Mouse (Mus musculus): Measurements from ENCODE around the gene Rimkla.
A peak's percentile ranks its signal among the peaks of the same experiment; 100 is the strongest.

The Rimkla gene

DNA sequence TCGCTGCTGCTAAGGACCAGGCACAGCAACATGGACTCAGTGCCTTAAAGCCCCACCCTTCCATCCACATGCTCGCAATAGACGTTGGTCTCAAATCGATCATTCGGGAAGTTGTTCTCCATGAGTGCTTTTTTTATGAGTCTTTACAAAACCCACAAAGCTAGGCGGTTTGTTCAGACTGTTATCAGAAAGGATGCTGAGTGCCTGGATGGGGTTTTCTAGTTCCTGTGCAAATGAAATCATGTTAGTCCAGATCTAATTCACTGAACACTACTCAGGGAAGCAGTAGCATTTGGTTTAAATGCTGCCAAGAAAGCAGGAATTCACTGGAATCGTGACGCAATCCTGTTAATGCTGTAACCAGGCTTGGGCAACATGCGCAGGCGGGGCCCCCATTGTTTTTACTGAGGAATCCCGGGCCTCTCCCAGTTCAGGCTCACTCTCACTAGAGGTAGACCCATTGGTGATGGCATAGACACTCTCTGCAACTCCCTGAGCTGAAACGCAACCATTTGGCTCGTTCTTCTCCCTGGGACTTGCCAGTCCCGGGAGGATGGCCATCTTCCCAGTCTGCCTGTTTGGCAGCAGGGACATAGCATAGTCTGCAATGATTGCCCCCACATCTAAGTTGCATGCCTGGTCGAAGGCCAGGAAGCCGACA, 24.6 kb downstream of the Rimkla start:
- DNase-seq (ENCODE audit: low spot score in 2 of 2): no peak

DNA sequence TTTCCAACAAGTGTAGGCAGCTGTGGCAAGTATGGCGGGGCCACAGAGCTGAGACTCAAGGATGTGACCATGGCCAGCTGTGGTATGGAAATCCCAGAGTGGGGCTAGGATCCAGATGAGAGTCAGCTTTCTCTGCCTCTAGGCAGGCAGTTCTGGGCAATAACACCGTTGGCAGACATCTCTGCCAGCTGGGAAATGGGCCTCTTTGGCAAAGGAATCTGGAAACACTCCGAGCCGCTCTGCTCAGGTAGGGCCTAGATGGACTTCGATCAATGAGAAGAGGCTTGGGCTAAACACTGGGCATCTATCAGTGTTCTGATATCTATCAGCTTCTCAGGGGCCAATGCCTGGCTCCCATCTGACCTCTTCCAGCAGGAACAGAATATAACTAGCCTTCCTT, 26.6 kb downstream of the Rimkla start:
- DNase-seq (ENCODE audit: low spot score in 2 of 2): no peak

DNA sequence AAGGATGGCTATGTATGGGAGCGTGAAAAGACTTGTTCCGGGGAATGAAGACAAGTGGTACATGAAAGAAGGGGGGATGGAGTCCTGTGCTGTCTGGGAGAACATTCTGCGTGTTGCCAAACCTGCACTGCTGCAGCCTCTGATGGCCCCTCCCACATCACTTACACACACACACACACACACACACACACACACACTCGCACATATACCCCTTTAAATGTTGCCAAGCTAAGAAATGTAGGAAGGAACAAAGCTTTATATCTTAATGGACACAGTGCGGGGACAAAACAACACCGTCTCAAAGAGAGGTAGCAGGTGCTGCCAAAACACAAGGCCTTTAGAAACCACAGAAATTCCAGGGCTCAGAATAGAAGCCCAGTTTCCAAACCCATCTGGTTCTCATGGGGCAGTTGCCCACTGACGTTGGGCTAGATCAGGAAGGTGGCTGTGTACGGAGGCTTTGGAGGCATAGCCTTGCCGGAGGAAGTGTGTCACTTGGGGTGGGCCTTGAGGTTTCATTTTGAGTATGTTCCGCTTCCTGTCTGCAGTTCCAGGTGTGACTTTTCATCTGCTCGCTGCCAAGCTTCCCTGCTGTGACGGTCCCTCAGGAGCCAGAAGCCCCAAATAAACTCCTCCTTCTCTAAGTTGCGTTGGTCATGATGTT, 28.5 kb downstream of the Rimkla start:
- no peak for DNase-seq (ENCODE audit: low spot score in 2 of 2)

DNA sequence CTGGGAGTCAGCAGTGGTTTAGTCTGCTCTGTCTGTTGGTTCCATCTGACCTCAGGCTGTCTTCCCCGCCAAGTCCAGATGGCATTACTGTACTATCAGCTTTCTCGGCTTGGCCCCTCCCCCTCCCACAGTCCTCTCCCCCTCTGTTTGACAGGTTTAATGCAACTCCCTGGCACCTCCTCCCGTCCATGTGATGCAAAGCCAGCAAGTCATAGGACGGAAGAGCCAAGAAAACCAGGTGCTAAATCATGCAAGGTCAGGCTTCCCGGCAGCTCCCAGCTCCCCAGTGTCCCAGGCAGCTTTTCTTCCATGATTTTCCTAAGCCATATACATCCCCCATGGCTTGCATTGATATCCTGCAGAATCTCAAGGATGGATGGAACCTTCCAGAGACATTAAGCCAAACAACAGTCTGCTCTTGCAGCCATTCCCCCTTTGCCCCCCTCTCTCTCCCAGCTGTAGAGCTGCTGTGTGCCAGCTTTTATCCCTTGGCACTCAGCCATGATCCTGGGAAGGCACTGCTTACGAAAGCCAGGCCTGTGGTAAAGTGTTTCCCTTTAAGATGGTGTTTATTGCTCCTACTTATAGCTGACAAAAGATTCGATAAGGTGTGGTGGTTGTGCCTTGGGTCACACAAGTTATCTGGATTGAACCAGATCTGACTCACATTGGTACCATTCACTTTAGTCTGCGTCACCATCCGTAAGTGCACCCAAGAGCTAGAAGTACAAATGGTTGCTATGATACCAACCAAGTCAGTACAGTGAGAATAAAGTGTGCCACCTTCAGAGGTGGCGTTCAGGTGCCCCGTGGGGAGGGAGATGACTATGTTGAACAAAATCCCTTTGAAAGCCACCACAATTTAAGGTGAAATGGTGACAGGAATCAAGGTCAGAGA, 29.3 kb downstream of the Rimkla start:
- DNase-seq (ENCODE audit: low spot score in 2 of 2): peak; percentile 38 to 60

DNA sequence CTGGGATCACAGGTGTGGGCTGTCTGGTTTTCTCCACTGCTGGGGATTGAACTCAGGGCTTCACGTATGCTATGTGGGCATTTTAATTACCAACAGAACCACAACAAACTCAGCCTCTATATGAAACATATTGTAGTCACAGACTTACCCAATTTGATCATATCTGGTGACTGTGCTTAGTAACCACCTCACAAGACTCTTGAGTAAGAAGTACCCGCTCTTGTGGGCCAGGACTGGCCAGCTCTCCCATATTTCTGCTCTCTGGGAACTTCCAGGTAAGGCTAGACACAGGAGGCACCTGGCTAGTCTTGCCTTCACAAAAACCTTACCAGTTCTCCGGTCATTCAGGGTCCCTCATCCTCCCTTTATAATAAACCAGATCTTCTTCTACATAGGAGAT, 30.0 kb downstream of the Rimkla start:
- no peak for DNase-seq (ENCODE audit: low spot score in 2 of 2)

DNA sequence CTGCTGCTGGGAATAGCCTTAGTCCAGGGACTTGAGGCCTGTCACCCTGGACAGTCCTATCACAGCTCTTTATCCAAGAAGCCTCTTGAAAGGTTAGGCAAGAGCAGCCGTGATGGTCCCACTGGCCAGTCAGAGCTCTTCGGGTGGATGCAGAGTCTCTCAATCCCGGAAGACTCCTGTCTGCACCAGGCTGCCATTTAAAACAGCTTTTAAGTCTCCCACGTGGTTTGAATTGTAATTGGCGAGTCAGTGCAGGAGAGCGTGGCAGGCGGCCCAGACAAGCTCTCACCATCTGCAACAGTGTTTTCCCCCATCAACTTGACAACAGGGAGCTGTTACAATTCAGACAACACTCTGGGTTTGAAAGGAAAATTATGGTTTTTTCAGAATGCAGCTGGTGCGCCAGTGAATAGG, 31.7 kb downstream of the Rimkla start:
- DNase-seq (ENCODE audit: low spot score in 2 of 2): peak; percentile 65 to 77

DNA sequence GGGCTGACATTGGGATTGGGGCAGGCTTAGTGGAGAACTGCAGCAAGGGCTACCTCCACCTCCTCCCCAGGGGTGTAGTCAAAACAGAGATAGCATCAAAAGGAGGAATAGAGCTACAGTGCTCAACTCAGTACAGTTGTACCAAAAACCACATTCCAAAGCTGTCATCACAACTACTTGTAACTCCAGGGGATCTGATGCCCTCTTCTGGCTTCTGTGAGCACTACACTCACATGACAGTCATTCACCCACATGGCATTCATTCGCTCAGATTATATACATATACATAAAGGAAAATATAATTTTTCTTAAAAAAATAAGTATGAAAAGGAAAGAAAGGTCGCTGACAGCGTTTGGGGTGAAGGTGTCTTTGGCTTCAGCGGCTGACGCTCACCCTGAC, 32.1 kb downstream of the Rimkla start:
- peak in 1 of 2 experiments; percentile 9 for DNase-seq (ENCODE audit: low spot score in 2 of 2)

DNA sequence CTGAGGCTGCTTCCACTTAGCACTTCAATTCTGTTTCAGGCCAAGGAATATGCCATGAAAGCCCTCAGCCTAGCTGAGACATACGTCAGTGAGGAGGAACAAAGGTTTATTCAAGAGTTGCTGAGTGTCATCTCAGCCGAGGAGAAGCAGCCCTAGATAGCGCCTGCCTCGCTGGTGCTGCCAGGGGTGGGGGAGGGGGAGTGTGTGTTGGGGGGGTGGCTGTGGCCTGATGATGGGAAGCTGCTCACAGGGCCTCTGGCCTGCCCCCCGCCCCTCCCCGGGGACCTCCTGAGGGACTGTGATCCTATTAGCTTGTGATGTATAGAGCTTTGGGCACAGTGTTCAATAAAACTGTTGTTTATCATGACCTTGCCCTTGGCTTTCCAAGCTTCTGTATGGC, 38.9 kb downstream of the Rimkla start:
- no peak for DNase-seq (ENCODE audit: low spot score in 2 of 2)

DNA sequence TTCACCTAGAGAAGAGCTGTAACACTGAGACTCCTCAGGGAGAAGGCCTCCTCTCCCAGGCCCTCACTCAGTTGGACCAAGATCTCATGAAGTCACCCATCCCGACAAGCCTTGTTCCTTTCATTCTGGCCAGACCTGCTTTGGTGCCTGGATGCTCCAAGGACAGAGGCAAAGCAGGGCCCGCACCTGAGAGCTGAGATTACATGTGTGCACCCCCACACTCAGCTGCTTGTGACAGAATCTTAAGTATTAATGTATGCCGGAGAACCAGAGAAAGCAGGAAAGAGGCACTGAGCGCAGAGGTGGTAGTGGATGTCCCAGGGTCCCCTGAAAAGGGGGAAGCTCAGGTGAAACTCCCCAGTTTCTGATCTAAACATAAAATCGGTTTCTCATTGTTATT, 39.3 kb downstream of the Rimkla start:
- DNase-seq (ENCODE audit: low spot score in 2 of 2): no peak

DNA sequence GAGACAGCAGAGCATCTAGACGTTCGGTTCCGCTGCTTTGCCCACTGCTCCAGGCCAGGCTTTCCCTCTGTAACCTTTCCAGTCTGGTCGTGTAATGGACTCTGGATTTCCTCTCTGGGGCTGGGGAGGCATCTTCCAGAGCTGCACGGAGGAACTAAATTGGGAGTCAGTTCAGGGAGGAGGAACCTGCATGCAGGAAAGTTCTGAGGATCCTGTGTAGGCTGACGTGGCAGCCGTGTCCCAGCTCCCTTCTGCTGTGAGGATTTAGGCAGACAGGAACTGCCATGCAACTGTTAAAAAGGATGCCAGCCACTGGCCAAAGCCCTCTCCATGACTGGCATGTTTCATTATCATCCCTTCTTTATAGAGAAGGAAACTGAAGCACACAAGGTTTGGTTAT, 42.0 kb downstream of the Rimkla start:
- DNase-seq (ENCODE audit: low spot score in 2 of 2): no peak

DNA sequence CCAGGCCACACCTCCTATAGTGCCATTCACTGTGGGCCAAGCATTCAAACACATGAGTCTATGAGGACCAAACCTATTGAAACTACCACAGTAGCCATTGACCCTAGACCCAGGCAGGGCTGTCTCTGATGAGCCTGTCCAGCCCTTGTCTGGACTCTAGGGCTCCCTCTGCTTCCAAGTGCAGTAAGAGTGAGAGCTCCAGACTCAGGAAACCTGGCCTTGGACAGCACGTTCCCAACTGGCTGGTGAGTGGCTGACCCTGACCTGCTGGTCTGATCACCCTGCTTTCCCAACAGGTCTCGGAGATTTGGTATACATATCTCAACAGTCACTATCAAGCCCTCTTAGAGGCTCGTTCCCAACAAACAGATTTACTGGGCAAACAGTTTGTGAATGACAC, 44.6 kb downstream of the Rimkla start:
- DNase-seq (ENCODE audit: low spot score in 2 of 2): no peak

DNA sequence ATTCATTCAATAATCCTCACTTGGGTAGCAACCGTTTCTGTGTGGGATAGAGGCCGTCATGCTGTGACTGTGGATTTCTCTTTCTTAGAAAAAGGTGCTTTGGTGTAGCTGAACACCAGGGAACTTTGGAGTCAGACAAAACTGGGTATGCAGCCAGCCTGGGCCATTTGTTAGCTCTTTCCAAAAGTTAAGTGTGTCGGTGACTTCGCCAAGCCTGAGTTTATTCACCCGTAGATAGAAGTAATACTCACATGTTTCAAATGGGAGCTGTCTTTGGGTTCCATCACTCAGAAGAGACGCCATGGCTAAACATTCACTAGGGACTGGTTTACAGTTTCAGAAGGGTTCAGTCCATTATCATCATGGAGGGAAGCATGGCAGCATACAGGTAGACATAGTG, 45.2 kb downstream of the Rimkla start:
- DNase-seq (ENCODE audit: low spot score in 2 of 2): no peak

DNA sequence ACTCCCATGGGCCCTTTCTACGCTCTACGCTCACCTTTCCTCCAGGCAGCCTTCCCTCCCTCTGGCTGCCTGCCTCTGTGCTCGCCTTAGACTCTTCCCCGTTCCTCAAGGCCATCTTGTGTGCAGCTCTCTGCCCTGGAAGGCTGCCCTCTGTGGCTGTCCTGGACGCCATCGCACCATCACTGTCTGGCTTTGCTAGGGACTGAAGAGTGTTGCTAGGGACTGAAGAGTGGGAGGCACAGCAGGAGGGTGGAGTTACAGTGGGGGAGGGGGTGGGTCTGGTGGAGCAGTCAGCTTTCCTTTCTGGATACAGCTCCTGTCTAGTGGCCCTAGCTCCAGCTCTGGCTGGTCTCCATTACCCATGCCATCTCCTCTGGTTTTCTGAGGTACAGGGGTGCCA, 49.9 kb downstream of the Rimkla start:
- DNase-seq (ENCODE audit: low spot score in 2 of 2): no peak

DNA sequence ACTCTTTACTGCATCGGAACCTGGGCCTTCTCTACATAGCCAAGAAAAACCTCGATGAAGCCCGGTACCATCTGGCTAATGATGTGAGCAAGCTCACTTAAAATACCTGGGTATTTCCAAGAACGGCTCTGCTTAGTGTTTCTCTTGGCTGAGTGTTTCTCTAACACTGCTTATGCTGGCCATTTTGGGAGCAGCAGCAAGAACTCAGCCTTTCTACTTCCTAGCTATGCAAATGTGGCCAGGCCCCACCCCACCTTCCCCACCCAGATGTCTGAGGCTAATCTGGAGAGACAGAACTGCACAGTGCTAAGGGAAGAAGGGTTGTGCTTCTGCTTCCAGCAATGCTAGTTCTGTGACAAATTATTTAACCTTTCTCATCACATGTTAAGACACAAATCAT, 50.6 kb downstream of the Rimkla start:
- no peak for DNase-seq (ENCODE audit: low spot score in 2 of 2)

DNA sequence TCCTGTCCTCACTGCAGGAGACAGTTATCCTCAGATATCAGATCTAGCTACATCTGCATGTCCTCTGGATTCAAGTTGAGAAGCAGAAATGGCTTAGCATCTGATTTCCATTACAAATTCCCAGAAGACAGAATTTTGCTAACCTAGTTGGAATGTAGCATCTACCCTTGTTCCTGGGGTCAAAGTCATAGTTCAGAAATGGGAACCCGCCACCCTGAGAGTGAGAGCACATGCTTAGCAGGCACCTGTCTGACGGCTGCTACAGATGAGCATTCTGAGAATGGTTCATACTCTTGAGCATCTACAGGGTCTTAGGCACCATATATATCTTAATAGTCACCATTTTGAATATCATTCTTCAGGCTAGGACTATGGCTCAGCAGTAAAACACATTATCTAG, 54.5 kb downstream of the Rimkla start:
- DNase-seq (ENCODE audit: low spot score in 2 of 2): no peak

DNA sequence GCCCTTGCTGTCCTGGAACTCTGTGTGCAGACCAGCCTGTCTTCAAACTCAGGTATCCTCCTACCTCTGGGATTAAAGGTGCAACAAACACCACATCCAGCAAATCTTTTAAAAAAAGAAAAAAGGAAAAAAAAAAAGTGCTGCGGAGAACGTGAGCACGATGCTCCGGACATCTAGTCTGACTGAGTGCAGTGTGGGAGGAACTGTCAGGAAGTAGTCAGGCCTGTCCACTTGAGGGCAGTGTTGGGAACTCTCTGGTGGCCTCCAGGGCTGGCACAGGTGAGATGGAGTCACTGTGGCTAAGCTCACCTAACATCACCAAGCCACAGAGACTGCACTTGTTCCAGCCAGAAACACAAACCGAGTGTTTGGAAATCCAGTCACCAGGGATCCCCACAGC, 61.8 kb downstream of the Rimkla start:
- no peak for DNase-seq (ENCODE audit: low spot score in 2 of 2)

DNA sequence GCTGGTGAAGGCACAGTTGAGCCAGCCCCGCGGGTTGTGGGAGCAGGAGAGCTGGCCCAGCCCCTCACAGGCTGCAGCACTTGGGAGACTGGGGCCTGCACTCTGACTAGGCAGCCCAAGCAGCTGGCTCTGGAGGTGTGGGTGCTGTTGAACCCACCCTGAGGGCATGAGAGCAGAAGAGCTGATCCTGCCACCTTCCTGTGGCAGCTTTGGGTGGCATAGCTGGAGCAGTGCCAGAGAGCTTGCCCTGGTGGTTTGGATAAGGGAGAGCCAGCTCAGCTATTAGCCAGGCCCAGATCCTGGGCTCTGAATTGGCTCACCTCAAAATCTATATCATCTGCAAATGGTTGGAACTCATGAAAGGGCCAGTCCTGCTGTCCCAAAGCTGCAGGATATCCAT, 64.7 kb downstream of the Rimkla start:
- DNase-seq (ENCODE audit: low spot score in 2 of 2): no peak

DNA sequence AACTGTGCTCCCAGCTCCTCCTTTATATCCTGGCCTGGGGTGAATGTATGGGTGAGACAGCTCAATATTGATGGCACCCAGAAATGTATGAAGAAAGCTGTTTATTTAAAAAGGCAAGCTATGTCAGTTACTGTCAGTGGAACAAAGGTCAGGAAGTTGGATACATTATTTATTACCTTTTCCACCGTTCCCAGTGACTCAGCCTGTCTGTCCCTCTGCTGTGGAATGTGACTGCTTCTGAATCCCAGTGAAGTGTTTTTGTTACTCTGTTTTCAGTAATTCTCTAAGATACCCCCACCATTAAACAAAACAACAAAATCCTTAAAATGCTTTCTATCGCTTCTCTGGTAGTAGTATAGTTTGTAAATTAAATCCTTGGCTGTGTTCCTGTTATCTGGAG, 66.8 kb downstream of the Rimkla start:
- no peak for DNase-seq (ENCODE audit: low spot score in 2 of 2)

DNA sequence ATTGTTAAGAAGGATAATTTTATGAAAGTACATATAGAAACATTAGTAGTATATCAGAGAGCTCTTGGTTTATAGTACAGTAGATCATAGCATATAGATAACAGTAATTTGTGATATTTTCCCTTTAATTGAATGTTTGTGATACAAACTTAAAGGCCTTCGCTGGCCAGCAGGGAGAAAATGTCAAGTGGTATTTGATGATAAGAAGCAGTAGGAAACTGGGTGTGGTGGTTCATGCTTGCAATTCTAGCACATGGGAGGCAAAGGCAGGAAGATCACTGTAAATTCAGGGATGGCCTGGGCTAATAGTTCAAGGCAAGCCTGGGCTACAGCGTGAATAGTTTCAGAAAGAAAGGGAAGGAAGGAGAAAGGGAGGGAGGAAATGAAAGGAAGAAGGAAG, 67.4 kb downstream of the Rimkla start:
- DNase-seq (ENCODE audit: low spot score in 2 of 2): no peak

DNA sequence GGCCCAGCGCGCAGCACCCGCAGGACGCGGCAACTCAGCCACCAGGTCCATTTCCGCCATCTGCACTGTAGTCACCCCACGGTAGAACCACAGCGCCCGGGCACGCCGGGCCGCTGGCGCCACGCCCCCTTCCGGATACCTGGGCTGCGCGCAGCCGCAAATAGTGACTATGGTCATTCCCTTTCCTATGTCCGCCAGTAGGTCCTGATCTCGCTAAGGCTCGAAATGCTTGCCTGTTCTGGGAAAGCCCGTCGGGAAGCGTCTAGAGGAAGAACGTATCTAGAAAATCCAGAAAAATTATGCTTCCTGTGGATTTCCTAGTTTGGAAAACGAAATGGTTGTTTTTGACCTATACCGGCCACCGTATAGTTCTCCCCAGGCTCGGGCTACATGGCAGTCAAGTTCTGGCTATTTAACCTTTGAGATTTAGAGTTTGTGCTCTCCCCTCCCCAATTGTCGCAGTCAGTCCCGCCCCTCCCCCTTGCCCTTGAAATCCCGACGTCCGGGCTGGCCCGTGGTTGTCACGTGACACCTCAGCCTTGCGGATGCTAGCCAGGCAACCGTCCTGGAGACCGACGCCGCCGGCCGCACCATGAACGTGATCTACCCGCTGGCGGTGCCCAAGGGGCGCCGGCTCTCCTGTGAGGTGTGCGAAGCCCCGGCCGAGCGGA, 70.0 kb downstream of the Rimkla start, which contains the start of the genes Ppcs and Zmynd12:
Gene Ppcs, minus strand, starts transcription at position 127 of the 671 bp plus-strand sequence.
Gene Zmynd12, plus strand, starts transcription at position 521 of the 671 bp plus-strand sequence.
- peak; percentile 89 to 90 for DNase-seq (ENCODE audit: low spot score in 2 of 2)

DNA sequence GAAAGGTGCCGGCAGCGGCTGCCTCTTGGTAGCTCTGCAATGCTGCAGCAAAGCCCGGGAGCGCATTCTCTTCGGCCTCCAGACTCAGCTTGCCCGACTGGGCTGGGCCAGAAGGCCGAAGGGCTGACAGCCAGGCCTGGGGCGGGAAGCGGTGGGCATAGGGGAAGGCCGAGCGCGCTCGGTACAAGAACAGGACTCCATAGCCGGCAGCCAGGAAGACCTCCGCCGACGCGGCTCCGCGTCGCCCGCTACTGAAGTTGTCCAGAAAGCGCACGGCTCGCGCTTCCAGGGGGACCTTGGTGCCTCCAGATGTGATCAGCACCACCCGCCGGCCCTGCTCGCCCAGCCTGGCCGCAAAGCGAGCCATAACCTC, 70.5 kb downstream of the Rimkla start:
- no peak for DNase-seq (ENCODE audit: low spot score in 2 of 2)

DNA sequence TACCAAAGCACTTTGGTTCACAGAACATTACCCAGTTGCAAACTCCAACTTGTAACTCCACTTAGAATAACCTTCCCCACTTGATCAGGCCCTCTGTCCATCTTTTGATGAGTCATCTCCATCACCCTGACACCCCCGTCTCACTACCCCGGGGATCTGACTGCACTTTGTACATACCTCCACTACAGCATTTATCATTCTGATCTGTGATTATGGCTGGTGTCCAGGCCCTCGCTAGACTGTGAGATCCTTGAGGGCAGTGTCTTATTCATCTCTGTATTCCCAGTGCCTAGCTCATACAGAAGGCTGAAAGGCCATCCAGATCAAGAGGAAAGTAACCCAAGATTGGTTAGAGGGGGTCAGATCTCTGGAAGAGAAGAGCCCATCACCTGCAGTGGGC, 71.2 kb downstream of the Rimkla start:
- DNase-seq (ENCODE audit: low spot score in 2 of 2): no peak
